Mouse (Mus musculus) hindbrain, embryonic 10.5 days (tissue): ENCODE measurements at regions not wholly inside any gene's neighbourhood (a gene's known extent, or its start where the extent isn't known, plus 50 kb on each side); places are given as distances from the start of the nearest gene placed in this dataset.
A peak's percentile ranks its signal among the peaks of the same experiment; 100 is the strongest.

Experiments used
- DNase-seq: peaks from one replicate; pipeline ENCODE4 v3.0.0-alpha.2; 2017; ENCODE audit warnings: low spot score
- H3K27ac ChIP-seq: fragments of 300-500 bp; sonication (generic); 2 replicates; pipeline ENCODE4 v1.5.1; 2016; ENCODE audit warnings: mild to moderate bottlenecking, moderate library complexity
- H3K27me3 ChIP-seq: fragments of 300-500 bp; sonication (generic); 2 replicates; pipeline ENCODE4 v1.6.1; 2016; ENCODE audit warnings: mild to moderate bottlenecking; ENCODE audit not compliant: poor library complexity, insufficient read depth, severe bottlenecking
- H3K36me3 ChIP-seq: fragments of 300-500 bp; sonication (generic); 2 replicates; pipeline ENCODE4 v1.6.1; 2016; ENCODE audit warnings: mild to moderate bottlenecking, moderate library complexity
- H3K4me1 ChIP-seq: fragments of 300-500 bp; sonication (generic); replicated peaks from 2 replicates; pipeline ENCODE4 v1.6.1; 2016; ENCODE audit warnings: mild to moderate bottlenecking
- H3K4me3 ChIP-seq: fragments of 300-500 bp; sonication (generic); 2 replicates; pipeline ENCODE4 v1.5.1; 2016; ENCODE audit warnings: mild to moderate bottlenecking, moderate library complexity
- H3K9me3 ChIP-seq: fragments of 300-500 bp; sonication (generic); 2 replicates; pipeline ENCODE4 v1.6.1; 2016; ENCODE audit warnings: mild to moderate bottlenecking, moderate library complexity
- WGBS: fragments of 180-500 bp; shearing (Covaris S2); methylation state at CpG from one replicate; pipeline ENCODE4 v1.1.7; 2016; 5-methylcytosine and 5-hydroxymethylcytosine counted together

GRCm38 (mm10) chr6:127265063-127265775, 113.2 kb upstream of the Ccnd2 start:
- no peak for DNase-seq
- H3K4me1 ChIP-seq = peaks cover 33% of the 10 kb centered on the region
- no peak overlapping the region for H3K4me3 ChIP-seq
- peak overlapping the region; percentile 40; the same call in 1 of the 2 replicates for H3K27ac ChIP-seq
- H3K27me3 ChIP-seq = peaks cover 26% of the 10 kb centered on the region
- 79% methylated on average over 9 of the region's 9 CpGs for WGBS
- no peaks in the 10 kb centered on the region for H3K9me3 ChIP-seq
- H3K36me3 ChIP-seq = no peaks in the 10 kb centered on the region

GRCm38 (mm10) chr6:127265901-127266812, 114.2 kb upstream of the Ccnd2 start:
- H3K27me3 ChIP-seq = peaks cover 26% of the 10 kb centered on the region
- 17% methylated on average over 21 of the region's 21 CpGs for WGBS
- H3K4me3 ChIP-seq = peak overlapping the region; percentile 41
- peak; percentile 61 for DNase-seq
- H3K36me3 ChIP-seq = no peaks in the 10 kb centered on the region
- H3K4me1 ChIP-seq = peaks cover 38% of the 10 kb centered on the region
- no peaks in the 10 kb centered on the region for H3K9me3 ChIP-seq
- peak overlapping the region; percentile 70 for H3K27ac ChIP-seq

DNA sequence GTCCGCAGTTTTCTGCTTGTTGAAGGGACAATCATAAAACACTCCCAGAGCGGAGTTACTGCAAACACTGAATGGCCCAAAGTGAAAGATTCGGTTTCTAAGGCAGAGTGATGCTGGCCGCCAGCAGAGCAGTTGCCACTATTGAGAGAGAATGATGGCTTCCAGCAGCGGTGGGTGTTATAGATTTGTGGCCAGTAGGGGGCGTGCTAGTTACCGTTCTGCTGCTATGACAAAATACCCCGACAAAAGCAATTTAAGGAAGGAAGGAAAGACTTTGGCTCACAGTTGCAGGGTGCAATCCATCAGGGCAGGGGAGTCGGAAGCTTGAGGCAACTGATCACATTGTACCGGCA, 114.8 kb upstream of the Ccnd2 start:
- DNase-seq = peak; percentile 43
- Histone ChIP-seq H3K4me3 (peak overlapping the region; percentile 41), H3K27ac (peak overlapping the region; percentile 70)

DNA sequence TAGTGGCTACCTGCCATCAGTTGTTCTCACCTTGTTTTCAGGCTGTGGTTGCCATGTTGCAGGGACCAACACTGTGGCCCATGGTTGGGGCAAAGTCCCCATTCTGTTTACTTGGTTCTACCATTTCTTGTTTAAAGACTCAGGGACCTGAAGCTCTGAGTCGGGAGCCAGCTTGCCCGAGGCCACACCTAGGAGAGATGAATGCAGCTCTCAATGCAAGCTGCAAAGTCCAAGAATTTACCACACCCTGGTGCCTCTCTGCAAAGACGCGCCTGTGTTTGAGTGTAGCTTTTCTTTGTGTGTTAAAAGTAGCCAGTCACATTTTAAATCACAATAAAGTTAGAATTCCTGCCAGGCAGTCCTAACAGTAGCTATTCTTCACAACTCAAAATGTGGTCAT, 117.0 kb upstream of the Ccnd2 start:
- H3K4me3 ChIP-seq = no peak overlapping the region
- 79% methylated on average over 4 of the region's 4 CpGs for WGBS
- no peak for DNase-seq
- H3K9me3 ChIP-seq = no peaks in the 10 kb centered on the region
- H3K27ac ChIP-seq = no peak overlapping the region
- H3K27me3 ChIP-seq = peaks cover 26% of the 10 kb centered on the region
- H3K4me1 ChIP-seq = peaks cover 35% of the 10 kb centered on the region
- no peaks in the 10 kb centered on the region for H3K36me3 ChIP-seq

More for the DNA sequence above, 114.8 kb upstream of the Ccnd2 start:
- Histone ChIP-seq H3K9me3 (no peaks in the 10 kb centered on the region), H3K27me3 (peaks cover 26% of the 10 kb centered on the region), H3K4me1 (peaks cover 36% of the 10 kb centered on the region), H3K36me3 (no peaks in the 10 kb centered on the region)
- WGBS = 44% methylated on average over 10 of the region's 10 CpGs

GRCm38 (mm10) chr6:127269525-127270044, 117.6 kb upstream of the Ccnd2 start:
- no peak overlapping the region for H3K4me3 ChIP-seq
- no peaks in the 10 kb centered on the region for H3K9me3 ChIP-seq
- 78% methylated on average over 7 of the region's 7 CpGs for WGBS
- no peak for DNase-seq
- peaks cover 26% of the 10 kb centered on the region for H3K27me3 ChIP-seq
- H3K4me1 ChIP-seq = peaks cover 29% of the 10 kb centered on the region
- peak overlapping the region; percentile 47; the same call in 1 of the 2 replicates for H3K27ac ChIP-seq
- H3K36me3 ChIP-seq = no peaks in the 10 kb centered on the region

GRCm38 (mm10) chr6:127270774-127271173, 118.8 kb upstream of the Ccnd2 start:
- no peaks in the 10 kb centered on the region for H3K9me3 ChIP-seq
- 0 out of 2 replicates have a peak overlapping the region, but pooled peaks have one; percentile 4 for H3K27ac ChIP-seq
- 92% methylated on average over 9 of the region's 9 CpGs for WGBS
- DNase-seq = no peak
- H3K36me3 ChIP-seq = no peaks in the 10 kb centered on the region
- peaks cover 22% of the 10 kb centered on the region for H3K27me3 ChIP-seq
- H3K4me3 ChIP-seq = no peak overlapping the region
- peaks cover 25% of the 10 kb centered on the region for H3K4me1 ChIP-seq

- Histone ChIP-seq H3K9me3 (no peaks in the 10 kb centered on the region), H3K27ac (no peak overlapping the region), H3K27me3 (peaks cover 22% of the 10 kb centered on the region), H3K4me1 (peaks cover 19% of the 10 kb centered on the region), H3K4me3 (no peak overlapping the region), H3K36me3 (no peaks in the 10 kb centered on the region)
- 93% methylated on average over 3 of the region's 3 CpGs for WGBS
- DNase-seq = no peak
Measured at GRCm38 (mm10) chr6:127271418-127271817, 119.4 kb upstream of the Ccnd2 start.

GRCm38 (mm10) chr6:127272630-127273029, 120.6 kb upstream of the Ccnd2 start:
- H3K27ac ChIP-seq = no peak overlapping the region
- H3K9me3 ChIP-seq = no peaks in the 10 kb centered on the region
- H3K36me3 ChIP-seq = no peaks in the 10 kb centered on the region
- DNase-seq = no peak
- 59% methylated on average over 7 of the region's 7 CpGs for WGBS
- H3K4me1 ChIP-seq = peaks cover 14% of the 10 kb centered on the region; the same call in 1 of the 2 replicates
- no peak overlapping the region for H3K4me3 ChIP-seq
- peaks cover 16% of the 10 kb centered on the region for H3K27me3 ChIP-seq

GRCm38 (mm10) chr6:127274732-127275429, 122.9 kb upstream of the Ccnd2 start:
- peaks cover 2% of the 10 kb centered on the region for H3K27me3 ChIP-seq
- WGBS = 91% methylated on average over 9 of the region's 9 CpGs
- DNase-seq = no peak

DNA sequence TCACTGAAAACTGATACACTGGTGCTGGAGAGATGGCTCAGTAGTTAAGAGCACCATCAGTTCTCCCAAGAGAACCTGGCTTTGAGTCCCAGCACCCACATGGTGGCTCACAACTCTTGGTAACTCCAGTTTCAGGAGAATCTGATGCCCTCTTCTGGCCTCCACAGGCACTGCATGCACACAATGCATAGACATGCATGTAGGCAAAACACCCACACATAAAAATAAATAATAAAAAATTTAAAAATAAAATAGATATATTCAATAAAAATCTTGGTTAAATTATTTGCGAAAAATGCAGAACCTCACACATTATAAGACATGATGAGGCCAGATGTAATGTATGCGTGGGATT, 123.4 kb upstream of the Ccnd2 start:
- Histone ChIP-seq H3K4me3 (no peak overlapping the region), H3K27ac (no peak overlapping the region), H3K27me3 (no peaks in the 10 kb centered on the region), H3K4me1 (peaks cover 6% of the 10 kb centered on the region; the same call in 1 of the 2 replicates), H3K36me3 (no peaks in the 10 kb centered on the region), H3K9me3 (peaks cover 8% of the 10 kb centered on the region)
- no peak for DNase-seq
- WGBS = 88% methylated on average over 2 of the region's 2 CpGs

More at GRCm38 (mm10) chr6:127274732-127275429, 122.9 kb upstream of the Ccnd2 start:
- H3K36me3 ChIP-seq = no peaks in the 10 kb centered on the region
- no peak overlapping the region for H3K4me3 ChIP-seq
- peaks cover 10% of the 10 kb centered on the region; the same call in 1 of the 2 replicates for H3K4me1 ChIP-seq
- H3K9me3 ChIP-seq = peaks cover 8% of the 10 kb centered on the region
- H3K27ac ChIP-seq = no peak overlapping the region

GRCm38 (mm10) chr6:127276362-127276761, 124.4 kb upstream of the Ccnd2 start:
- no peaks in the 10 kb centered on the region for H3K36me3 ChIP-seq
- H3K9me3 ChIP-seq = peaks cover 8% of the 10 kb centered on the region
- no peak for DNase-seq
- WGBS = 95% methylated on average over 4 of the region's 4 CpGs
- H3K4me1 ChIP-seq = 0 out of 2 replicates have a peak, but pooled peaks cover 2% of the 10 kb centered on the region
- H3K27me3 ChIP-seq = no peaks in the 10 kb centered on the region
- no peak overlapping the region for H3K4me3 ChIP-seq
- H3K27ac ChIP-seq = no peak overlapping the region

- Histone ChIP-seq H3K36me3 (no peaks in the 10 kb centered on the region), H3K27ac (no peak overlapping the region), H3K9me3 (peaks cover 8% of the 10 kb centered on the region), H3K4me3 (no peak overlapping the region), H3K27me3 (no peaks in the 10 kb centered on the region), H3K4me1 (0 out of 2 replicates have a peak, but pooled peaks cover 7% of the 10 kb centered on the region)
- 81% methylated on average over 4 of the region's 4 CpGs for WGBS
- DNase-seq = no peak
Measured at GRCm38 (mm10) chr6:127278402-127278801, 126.4 kb upstream of the Ccnd2 start.
